Mouse (Mus musculus) right cerebral cortex, postnatal 4 days (tissue): ENCODE data around the gene Cenpm.

ENCODE experiments used
- DNase-seq: peaks from one replicate; pipeline ENCODE4 v3.0.0-alpha.2; 2022

The Cenpm gene

DNA sequence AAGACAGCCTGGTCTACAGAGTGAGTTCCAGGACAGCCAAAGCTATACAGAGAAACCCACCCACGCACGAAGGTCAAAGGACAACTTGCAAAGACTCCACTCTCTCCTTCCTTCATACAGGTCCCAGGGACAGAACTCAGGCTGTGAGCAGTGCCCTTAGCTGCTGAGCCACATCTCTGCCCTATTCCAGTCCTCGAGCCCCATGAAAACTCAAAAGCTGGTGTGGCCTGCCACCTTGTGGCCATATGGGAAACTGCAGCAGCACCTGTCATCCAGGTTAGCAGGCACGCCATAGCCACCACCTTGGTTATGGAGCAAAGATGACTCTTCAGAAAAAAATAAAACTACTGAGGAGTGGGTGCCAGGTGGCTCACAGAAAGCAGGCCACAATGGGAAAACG is 8.0 kb downstream of the Cenpm start:
- DNase-seq: peak; percentile 74

DNA sequence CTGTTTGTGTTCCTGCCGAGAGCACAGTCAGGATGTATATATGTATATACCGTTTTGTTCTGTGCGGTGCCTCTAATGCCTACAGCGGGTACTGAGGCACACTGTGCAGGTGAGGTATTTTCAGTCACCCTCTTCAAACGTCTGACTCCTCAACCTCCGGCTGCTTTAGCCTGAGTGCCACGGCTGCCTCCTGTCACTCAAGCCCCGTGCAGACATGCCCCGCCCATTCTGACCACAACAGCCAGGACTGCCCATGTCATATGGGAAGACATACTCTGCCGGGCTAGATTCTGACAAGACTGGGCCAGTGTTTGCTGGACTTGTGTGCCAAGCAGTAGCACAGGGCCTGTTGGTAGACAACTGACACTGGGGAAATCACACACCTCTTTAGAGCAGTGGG is 8.9 kb downstream of the Cenpm start:
- DNase-seq: no peak

DNA sequence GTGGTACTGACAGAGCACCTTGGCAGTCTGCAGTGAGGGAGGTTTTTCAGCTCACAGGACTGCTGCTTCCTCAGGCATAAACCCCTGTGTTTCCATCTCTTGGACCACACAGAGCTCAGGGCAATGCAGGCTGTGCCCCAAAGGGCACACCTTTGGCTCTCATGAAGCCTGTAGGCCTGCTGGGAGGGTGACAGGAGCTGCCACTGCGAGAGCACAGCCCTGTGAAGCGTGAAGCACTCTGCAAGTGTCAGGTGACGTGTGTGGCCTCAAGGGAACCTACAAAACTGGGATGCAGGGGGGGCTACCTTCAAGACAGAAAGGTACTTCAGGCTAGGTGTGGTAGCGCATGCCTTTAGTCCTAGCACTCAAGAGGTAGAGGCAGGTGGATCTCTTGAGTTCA is 11.9 kb downstream of the Cenpm start:
- no peak for DNase-seq

DNA sequence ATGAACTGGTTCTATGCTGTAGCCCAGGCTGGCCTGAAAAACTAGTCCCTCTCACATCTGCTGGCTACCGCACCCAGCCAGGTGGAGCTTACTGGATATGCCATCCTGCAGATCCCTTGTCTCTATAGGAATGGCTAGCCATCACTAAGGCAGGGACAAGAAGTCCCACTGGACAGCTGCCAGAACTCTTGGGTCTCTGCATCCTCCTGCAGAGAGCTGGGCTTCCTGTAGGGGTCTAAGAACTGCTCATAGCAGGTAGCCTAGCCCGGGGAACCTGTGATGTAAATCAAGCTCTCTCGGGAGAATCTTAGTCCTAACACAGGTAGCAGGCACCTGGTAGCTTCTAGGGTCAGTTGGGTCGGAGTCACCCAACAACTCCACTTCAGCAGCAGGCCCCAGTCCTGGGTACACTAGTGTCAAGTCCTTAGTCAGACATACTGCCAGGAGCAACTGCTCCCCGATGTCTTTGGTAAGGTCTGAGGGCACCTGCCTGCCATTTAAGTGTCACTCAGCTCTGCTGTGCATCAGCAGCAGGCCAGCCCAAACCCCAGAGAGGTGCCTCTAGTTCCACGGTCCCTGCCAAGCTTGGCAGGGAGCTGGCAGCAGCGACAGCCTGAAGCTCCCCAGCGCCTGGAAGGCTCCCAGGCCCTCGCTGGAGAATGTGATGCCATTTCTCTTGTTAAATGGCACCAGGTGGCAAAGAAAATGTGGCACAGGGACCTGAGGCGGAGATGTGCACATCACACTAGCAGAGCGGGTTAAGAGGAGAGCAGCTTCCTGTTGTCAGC is 12.8 kb downstream of the Cenpm start:
- peak; percentile 40 for DNase-seq

DNA sequence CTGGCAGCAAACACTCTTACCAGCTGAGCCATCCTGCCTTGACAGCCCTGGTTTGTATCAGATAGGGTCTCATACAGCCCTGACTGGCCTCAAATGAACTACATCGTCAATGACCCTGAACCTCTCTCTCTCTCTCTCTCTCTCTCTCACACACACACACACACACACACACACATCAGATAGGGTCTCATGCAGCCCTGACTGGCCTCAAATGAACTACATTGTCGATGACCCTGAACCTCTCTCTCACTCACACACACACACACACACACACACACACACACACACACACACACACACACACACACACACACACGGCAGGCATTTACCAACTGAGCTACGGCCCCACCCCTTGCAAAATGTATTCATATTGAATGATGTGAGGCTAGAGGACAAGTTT is 13.4 kb downstream of the Cenpm start:
- DNase-seq: no peak

GRCm38 (mm10) chr15:82230098-82230611 is 14.4 kb downstream of the Cenpm start:
- no peak for DNase-seq

DNA sequence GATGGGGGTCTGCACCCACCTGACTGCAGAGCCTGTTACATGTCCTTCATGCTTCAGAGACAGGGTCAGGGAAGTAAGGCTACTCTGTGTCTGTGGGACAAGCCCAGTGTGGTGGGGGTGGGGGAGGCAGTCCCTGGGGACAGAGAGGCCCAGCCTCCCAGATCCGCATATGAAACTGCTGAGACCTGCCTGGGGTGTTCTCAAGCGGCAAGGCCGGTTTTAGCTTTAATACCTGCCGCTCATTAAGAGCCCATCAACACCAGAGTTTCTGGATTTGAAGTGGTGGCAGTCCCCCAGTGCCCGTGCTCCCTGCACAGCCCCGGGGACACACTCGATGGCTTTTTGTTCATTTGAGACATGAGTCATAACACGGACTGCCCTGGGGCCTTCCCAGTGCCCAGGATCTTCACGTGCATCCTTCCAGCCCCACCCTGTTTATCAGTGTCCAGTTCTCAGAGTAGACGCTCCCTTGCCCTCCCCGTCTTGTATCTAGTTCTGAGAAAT is 15.0 kb downstream of the Cenpm start:
- DNase-seq: no peak

DNA sequence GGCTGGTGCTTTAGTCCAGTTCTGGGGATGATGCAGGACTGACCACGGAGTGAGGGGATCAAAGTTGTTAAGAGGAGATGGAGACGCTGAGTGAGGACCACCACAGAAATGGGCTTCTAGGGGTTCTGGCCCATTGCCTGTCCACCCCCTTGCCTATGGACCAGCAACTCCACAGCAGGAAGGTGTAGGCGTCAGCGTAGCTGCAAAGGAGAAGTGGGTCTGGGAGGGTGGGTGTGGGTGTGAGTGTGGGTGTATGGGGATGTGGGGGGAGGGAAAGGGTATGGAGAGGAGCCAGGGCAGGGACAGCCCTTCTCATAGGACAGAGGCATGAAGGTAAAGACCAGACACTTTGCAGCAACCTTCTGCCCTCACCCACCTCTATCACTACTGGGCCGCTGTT is 18.8 kb downstream of the Cenpm start:
- no peak for DNase-seq

DNA sequence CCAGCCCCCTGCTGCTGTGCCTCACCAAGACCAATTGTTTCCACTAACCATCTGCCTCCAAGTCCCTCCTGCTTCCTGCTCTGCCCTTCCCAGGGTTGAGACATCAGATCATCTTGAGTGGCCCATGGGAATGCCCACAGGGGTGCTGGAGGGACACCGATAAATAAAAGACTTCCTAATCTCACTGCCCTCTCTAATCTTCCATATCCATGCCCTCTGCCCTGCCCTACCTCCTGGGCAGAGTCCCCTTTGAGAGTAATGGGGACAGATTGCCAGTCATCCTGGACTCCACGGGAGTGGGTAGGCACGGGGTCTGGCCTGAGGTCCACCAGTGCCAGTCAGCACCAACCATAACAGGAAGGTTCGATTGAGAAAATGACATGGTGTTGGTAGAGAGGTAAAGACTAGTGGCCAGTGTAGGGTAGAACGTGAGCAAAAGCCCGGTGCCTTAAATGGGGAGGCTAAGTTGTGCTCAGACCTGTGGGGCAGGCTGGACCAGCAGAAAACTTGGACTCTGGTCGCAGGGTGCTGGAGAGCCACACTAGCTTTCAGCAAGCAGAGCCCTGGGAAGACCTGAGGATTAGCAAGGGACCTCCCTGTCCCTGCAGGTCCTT is 19.8 kb downstream of the Cenpm start:
- DNase-seq: no peak

- DNase-seq: no peak
These were observed 20.6 kb downstream of the Cenpm start, which contains the start of gene Tnfrsf13c for GRCm38 (mm10) chr15:82223657-82224601. TSS of gene Tnfrsf13c (minus strand) at chr15:82224369.

DNA sequence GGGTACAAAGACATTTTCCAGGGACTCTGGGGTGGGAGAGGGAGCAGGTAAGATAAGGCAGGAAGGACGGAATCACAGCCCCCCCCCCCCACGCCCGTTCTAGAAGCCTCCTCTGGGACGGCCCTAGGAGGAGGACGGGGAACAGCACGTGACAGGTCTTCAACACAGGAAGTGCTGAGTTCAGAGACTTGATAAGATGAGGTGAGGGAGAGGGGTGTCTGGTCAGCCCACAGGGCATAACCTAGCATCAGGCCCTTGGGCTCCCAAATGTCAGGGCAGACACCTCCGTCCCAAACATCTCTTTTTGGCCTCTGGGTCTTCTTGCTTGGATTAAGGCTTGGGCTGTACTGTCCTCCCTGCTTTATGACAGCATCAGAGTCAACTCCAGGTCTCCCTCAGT is 21.3 kb downstream of the Cenpm start:
- DNase-seq: no peak

GRCm38 (mm10) chr15:82221104-82221860 is 23.3 kb downstream of the Cenpm start:
- no peak for DNase-seq

DNA sequence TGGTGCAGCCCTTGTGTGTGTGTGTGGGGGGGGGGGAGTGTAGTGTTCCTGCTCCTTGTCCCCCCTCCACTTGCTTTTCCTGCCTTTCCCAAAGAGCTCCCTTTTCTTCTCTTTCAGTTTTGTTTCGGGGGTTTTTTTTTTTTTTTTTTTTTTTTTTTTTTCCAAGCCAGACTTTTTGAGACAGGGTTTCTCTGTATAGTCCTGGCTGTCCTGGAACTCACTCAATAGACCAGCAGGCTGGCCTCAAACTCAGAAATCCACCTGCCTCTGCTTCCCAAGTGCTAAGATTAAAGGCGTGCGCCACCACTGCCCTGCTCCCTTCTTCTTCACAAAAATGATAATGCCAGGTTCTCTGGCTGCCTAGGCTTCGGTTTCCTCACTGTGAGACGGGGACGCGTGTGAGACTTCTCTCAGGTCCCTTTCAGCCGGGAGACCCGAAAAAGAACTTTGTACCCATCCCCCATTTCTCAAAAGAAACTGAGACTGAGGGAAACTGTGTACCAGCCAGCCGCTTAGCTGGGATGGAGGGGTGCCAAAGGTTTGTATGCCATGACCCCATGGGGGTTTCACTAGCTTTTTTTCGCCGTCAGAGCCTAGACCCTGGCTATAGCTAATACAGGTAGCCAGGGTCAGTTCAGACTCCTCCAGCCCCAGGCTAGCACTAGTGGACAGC is 24.4 kb downstream of the Cenpm start:
- no peak for DNase-seq

GRCm38 (mm10) chr15:82218778-82219666 is 25.5 kb downstream of the Cenpm start:
- no peak for DNase-seq

DNA sequence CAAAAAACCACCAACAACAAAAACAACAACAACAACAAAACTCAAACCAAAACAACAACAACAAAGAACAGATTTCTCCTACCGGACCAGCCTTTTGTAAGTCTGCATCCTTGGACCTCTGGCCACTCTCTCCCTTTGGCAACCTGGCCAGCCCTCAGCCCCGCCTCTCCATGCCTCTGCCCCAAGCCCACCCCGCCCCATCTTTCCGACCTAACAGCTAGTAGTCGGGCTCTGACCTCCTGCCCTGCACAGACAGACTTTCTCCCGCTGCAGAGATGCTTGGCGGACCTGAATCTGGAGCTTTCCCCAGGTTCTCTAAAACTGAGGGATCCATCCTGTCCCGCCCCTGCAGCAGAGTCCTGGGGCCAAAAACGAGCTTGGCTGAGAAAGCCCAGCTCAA is 26.6 kb downstream of the Cenpm start:
- no peak for DNase-seq

DNA sequence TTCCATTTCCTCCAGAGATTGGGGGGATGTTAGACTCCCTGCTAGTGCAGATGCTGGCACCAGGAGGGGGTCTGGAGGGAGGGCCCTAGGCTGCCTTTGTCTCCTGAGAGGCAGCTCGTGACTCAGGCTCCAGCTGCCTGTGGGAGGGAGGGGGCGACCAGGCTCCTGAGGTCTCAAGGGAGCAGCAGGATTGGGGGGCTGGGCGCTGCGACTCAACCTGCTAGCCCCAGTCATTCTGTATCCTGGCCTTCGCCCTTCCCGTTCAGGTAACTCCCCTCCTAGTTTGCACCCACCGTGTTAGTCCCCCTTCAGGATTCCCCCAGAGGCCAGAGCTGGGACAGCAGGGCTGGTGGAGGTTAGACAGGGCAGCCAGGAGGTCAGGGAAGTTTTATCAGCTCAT is 27.5 kb downstream of the Cenpm start:
- DNase-seq: no peak

- no peak for DNase-seq
These were observed 28.3 kb downstream of the Cenpm start for GRCm38 (mm10) chr15:82216142-82216827.

DNA sequence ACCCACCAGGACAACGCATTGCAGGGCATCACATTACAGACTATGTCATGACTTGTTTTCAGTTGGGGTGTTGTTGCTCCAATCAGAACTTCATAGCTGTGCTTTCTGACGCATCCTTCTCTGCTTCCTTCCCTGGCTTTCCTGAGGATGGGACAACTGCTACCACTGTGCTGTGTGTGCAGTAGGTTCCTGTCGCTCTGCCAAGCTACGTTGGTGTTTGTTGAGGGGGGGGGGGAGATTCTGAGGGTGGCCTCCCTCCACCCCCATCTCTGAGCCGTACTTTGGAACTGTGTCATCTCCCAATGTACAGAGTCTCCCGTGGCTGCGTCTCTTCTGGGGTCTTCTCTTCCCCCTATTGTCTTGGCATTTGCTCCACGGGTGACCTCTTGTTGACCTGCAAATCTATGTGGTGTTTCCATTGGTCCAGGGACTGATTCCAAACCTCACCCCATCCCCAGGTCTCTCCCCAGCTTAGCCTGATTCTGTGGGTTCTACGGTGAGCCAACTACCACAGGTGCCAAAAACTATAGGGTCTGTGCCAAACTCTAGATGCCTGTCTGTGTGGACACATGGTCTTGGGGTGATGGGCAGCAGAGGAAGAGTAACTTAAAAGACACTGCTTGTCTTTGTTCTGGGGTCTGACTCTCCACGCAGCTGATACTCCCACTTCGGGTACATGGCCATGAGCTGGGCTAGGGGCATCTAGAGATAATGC is 29.1 kb downstream of the Cenpm start:
- DNase-seq: no peak

DNA sequence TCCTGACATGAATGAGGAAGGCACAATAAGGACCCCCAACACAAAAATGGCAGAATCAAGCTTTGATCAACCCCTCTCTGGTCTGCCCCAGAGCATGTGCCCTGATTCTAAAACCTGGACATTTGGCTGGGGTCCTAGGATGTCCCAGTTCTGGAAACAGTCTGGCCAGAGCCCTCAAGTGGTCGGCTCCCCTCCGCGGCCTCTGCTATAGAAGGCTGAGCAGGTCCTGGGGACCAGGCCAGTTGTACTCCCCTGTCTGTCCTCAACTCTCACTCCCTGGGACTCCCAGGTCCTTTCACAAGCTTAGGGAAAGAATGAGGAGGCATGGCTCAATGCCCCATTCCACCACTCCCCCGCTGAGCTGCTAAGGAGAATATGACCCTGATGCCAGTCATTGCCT is 31.3 kb downstream of the Cenpm start:
- DNase-seq: no peak

DNA sequence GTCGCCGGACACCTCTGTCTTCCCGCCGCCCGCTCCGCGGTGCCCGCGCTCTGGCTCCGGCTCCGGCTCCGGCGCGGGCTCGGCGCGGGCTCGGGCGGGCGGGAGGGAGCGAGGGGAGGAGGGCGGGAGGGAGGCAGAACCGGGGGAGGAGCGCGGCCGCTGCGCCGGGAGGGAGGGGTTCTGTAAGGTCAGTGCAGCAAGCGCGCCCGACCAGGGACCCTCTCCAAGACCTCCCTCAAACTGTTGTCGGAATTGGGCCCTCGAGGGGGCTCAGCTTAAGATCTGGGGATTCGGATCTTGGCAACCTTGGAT is 31.8 kb downstream of the Cenpm start, which contains the start of gene Shisa8:
Shisa8 (minus strand) TSS at position 64 of the 312 bp plus-strand sequence.
- DNase-seq: no peak
